Mouse (Mus musculus) embryonic facial prominence, embryonic 15.5 days (tissue): ENCODE data around the gene Trim5. TPM values are rescaled to one million over a fixed set of nuclear protein-coding genes. Genes with fewer than 3 reads are reported as not detected.
"Not testable (repeated sequence)": the region's sequence is repeated elsewhere in the genome, so short reads cannot be mapped to it uniquely, and the experiment has no call there.

Source experiments
- ATAC-seq: fragments of 200-750 bp; cut with Nextera tagmentation; 2 replicates; pipeline ENCODE4 v1.8.0; 2017; ENCODE audit warnings: low read depth, moderate TSS enrichment; ENCODE audit not compliant: insufficient number of reproducible peaks, low FRiP score, low TSS enrichment
- H3K27ac ChIP-seq: fragments of 300-500 bp; sonication (generic); replicated peaks from 2 replicates; pipeline ENCODE4 v1.5.1; 2015; ENCODE audit warnings: mild to moderate bottlenecking, inconsistent platforms
- H3K27me3 ChIP-seq: fragments of 300-500 bp; sonication (generic); 2 replicates; pipeline ENCODE4 v1.6.1; 2015; ENCODE audit warnings: inconsistent platforms
- H3K36me3 ChIP-seq: fragments of 300-500 bp; sonication (generic); 2 replicates; pipeline ENCODE4 v1.6.1; 2015; ENCODE audit warnings: mild to moderate bottlenecking, inconsistent platforms
- H3K4me1 ChIP-seq: fragments of 300-500 bp; sonication (generic); 2 replicates; pipeline ENCODE4 v1.6.1; 2015; ENCODE audit warnings: inconsistent platforms
- H3K4me2 ChIP-seq: fragments of 300-500 bp; sonication (generic); replicated peaks from 2 replicates; pipeline ENCODE4 v1.6.1; 2015; ENCODE audit warnings: mild to moderate bottlenecking, inconsistent platforms
- H3K4me3 ChIP-seq: fragments of 300-500 bp; sonication (generic); replicated peaks from 2 replicates; pipeline ENCODE4 v1.5.1; 2015; ENCODE audit warnings: mild to moderate bottlenecking, inconsistent platforms
- H3K9ac ChIP-seq: fragments of 300-500 bp; sonication (generic); 2 replicates; pipeline ENCODE4 v1.6.1; 2015; ENCODE audit warnings: inconsistent platforms
- H3K9me3 ChIP-seq: fragments of 300-500 bp; sonication (generic); replicated peaks from 2 replicates; pipeline ENCODE4 v1.6.1; 2016; ENCODE audit warnings: inconsistent platforms
- WGBS: fragments of 180-500 bp; shearing (Covaris S2); methylation state at CpG from one replicate; pipeline ENCODE4 v1.1.7; 2015; 5-methylcytosine and 5-hydroxymethylcytosine counted together
- polyA plus RNA-seq: library from polyadenylated mRNA; unstranded; fragments of >200 nt; fragmentation: Nextera tagmentation; extraction: Ambion mirVana; gene quantifications from 2 replicates; pipeline ENCODE4 v1.2.1, GENCODE M21; 2015

Gene Trim5
- 0.40 and 0.41 TPM in 2 replicates for polyA plus RNA-seq

DNA sequence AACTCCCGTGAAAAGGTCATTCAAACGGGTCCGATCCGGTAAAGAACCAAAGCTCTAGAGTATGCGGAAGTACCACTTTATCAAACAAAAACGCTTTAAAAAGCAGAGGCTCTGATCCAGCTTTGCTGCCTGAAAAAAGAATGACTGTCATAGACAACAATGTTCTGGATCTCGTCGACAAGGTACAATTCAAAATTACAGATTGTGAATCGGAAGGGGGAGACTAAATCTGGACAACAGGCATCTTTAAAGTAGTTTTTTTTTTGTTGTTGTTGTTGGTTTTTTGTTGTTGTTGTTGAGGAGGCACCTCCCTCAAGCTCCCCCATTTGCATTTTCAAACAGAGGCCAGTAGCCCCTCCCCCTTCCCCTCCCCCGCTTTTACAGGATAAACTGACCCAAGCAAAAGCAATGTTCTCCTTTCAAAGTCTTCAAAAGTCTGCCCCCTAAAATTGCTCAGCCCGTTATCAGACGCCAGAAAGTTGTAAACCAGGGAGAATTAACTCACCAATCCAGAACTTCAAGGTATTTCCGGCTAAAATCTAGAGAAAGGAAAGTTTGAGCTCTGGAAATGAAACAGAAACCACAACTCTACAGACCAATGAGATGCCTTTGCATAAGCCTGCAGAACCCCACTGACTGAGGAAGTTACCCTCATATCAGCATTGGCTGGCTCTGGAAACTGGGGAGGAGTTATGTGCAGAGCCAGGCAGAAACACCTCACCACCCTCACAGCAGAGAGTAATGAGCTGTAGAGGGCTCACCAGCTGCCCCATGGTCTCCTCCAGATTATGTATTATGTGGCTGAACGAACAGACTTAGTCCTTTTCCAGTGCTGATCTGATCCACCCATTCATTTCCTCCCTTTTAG is at the start of gene Trim5:
TSS of gene Trim5 (minus strand) at position 519 of the 868 bp plus-strand sequence.
- H3K27ac ChIP-seq, H3K36me3 ChIP-seq, H3K4me2 ChIP-seq, H3K9me3 ChIP-seq, H3K4me1 ChIP-seq, H3K9ac ChIP-seq, ATAC-seq, H3K27me3 ChIP-seq: not testable (repeated sequence)
- H3K4me3 ChIP-seq = 0 out of 2 replicates have a peak within 1 kb of the TSS, but pooled peaks have one; percentile 10
- 40% methylated on average over 14 of the region's 14 CpGs for WGBS

DNA sequence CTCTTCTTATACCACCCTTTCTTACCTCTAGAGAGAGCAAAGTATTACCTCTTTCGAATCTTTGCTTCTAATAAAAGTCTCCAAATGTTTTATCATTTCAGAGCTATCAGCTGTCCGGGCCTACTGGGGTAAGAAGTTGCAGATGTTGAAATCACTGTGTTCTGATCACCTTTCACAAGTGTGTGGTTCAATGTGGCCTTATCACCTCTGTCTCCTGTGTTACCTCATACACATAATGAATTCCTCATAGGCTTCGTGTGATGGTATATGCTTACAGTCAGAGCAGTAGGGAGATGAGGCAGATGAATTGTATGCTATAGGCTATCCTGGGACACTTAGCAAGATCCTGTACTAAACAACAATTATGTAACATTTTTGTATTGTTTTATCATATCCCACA is 47.7 kb upstream of the Trim5 start:
- H3K9ac ChIP-seq, H3K27me3 ChIP-seq, H3K36me3 ChIP-seq, H3K4me1 ChIP-seq, H3K4me3 ChIP-seq, H3K4me2 ChIP-seq, H3K27ac ChIP-seq, H3K9me3 ChIP-seq, ATAC-seq: not testable (repeated sequence)
- 74% methylated on average over 3 of the region's 3 CpGs for WGBS

DNA sequence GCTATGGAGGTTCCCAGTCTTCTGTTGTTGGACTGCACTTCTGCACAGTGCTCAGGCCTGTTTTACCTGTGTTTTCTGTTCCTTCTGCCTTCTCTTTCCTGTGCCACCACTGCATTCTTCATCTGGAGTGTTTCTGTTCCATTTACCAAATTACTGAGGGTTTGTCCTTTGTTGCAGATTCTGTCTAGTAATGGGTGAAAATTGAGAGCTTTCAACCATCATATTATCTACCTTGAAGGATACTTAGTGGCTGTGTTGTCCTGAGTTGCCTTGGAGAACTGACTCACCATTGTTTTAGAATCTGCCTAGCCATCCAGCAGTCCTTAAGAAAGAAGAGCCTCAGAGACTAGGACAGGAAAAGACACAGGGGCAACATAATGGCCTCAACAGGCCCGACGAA is 41.3 kb upstream of the Trim5 start, which contains the start of gene Trim34b:
TSS of gene Trim34b (plus strand) at position 301 of the 400 bp plus-strand sequence.
- not testable (repeated sequence) for H3K36me3 ChIP-seq, H3K9me3 ChIP-seq, H3K9ac ChIP-seq, H3K27me3 ChIP-seq, H3K4me1 ChIP-seq, ATAC-seq, H3K4me2 ChIP-seq, H3K27ac ChIP-seq, H3K4me3 ChIP-seq
- 93% methylated on average over 2 of the region's 2 CpGs for WGBS

DNA sequence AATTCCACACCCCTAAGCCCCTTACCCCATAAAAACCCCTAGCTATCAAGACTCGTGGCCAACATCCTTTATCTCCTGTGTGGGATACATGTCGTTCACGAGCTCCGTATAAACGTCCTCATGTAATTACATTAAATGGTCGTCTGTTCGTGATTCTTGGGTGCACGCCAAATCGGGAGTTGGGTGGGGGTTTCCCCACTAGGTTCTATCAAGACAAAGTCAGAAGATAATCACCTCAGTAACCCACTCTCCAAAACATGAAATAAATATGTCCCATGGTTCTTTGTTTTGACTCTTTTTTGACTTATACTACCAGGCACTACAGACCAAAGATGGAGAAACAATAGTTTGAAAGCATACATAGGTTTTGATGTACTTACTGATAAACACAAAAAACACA is 34.1 kb upstream of the Trim5 start:
- Histone ChIP-seq H3K4me3 (no peak overlapping the region), H3K27ac (no peak overlapping the region), H3K4me1 (no peaks in the 10 kb centered on the region), H3K9me3 (no peaks in the 10 kb centered on the region), H3K36me3 (no peaks in the 10 kb centered on the region), H3K27me3 (no peaks in the 10 kb centered on the region), H3K4me2 (no peak overlapping the region), H3K9ac (no peak overlapping the region)
- no peak for ATAC-seq
- 69% methylated on average over 9 of the region's 9 CpGs for WGBS

DNA sequence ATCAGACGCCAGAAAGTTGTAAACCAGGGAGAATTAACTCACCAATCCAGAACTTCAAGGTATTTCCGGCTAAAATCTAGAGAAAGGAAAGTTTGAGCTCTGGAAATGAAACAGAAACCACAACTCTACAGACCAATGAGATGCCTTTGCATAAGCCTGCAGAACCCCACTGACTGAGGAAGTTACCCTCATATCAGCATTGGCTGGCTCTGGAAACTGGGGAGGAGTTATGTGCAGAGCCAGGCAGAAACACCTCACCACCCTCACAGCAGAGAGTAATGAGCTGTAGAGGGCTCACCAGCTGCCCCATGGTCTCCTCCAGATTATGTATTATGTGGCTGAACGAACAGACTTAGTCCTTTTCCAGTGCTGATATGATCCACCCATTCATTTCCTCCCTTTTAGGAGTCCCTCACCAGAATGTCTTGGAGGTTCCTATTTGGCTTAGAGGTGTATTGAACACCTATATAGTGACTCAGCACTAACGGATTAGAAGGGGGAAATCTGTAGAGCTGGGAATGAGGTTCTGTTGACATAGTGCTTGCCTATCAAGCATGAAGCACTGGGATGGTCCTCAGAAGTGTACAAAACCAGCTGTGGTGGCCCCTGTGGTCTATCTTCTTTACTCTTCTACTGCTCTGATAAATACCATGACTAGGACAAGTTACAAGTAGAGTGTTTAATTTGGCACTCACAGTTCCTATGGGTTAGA is 27.6 kb upstream of the Trim5 start, which contains the start of gene Trim12a:
TSS of gene Trim12a (minus strand) at position 98 of the 712 bp plus-strand sequence.
- Histone ChIP-seq H3K4me2 (peak within 1 kb of the TSS; percentile 45), H3K4me3 (peak within 1 kb of the TSS; percentile 46)
- H3K27me3 ChIP-seq, H3K9me3 ChIP-seq, H3K27ac ChIP-seq, H3K36me3 ChIP-seq, H3K4me1 ChIP-seq, H3K9ac ChIP-seq: not testable (repeated sequence)
- ATAC-seq = peak; percentile 80
- 32% methylated on average over 4 of the region's 4 CpGs for WGBS

DNA sequence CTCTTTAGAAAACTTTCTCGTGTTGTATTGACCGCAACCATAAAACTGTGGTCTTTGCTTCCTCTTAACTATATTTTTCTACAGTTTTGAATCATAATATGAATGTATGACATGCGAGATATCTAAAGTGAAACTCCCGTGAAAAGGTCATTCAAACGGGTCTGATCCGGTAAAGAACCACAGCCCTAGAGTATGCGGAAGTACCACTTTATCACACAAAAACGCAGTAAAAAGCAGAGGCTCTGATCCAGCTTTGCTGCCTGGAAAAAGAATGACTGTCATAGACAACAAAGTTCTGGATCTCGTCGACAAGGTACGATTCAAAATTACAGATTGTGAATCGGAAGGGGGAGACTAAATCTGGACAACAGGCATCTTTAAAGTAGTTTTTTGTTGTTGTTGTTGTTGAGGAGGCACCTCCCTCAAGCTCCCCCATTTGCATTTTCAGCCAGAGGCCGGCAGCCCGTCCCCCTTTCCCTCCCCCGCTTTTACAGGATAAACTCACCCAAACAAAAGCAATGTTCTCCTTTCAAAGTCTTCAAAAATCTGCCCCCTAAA is 27.0 kb upstream of the Trim5 start:
- no peaks in the 10 kb centered on the region for H3K4me1 ChIP-seq
- no peak overlapping the region for H3K27ac ChIP-seq
- 13% methylated on average over 15 of the region's 15 CpGs for WGBS
- no peaks in the 10 kb centered on the region for H3K27me3 ChIP-seq
- no peaks in the 10 kb centered on the region for H3K36me3 ChIP-seq
- no peaks in the 10 kb centered on the region for H3K9me3 ChIP-seq
- peak overlapping the region; percentile 45 for H3K4me2 ChIP-seq
- ATAC-seq = peak; percentile 63; the same call in 1 of the 2 replicates
- H3K9ac ChIP-seq = no peak overlapping the region
- peak overlapping the region; percentile 46 for H3K4me3 ChIP-seq

DNA sequence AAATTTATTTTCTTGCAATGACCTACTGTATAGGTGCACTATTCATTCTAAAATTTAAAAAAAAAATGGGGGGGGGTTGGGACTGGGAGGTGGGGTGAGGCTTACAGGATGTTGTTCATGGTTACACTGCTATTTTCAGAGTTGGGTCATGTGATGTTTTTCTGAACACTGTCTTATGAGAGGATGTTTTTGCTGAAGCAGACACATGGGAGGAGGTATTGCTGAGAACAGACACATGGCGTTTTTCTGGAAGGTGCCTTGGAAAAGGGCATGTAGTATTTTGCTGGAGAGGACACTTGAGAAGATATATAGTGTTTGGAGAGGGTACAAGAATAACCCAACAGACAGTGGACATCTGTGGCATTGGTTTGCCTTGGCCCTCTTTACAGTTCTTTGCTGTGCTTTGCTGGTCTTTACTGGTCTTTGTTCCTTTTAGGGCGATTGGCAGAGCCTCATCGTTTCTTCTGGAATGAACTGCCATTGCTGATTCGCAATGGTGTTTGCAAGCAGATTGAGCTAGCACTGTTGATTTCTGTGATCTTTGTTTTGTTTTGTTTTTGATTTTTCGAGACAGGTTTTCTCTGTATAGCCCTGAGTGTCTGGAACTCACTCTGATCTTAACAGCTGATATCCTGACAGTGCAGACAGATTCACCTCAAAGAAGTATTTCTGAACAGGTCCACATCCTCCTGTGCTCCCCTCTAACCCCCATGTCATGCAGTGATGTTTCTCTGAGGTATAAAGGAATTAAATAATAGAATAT is 3.9 kb upstream of the Trim5 start:
- ATAC-seq = no peak
- H3K9me3 ChIP-seq = no peaks in the 10 kb centered on the region
- no peaks in the 10 kb centered on the region for H3K27me3 ChIP-seq
- 78% methylated on average over 5 of the region's 5 CpGs for WGBS
- H3K4me2 ChIP-seq = no peak overlapping the region
- H3K9ac ChIP-seq = no peak overlapping the region
- H3K4me3 ChIP-seq = no peak overlapping the region
- H3K27ac ChIP-seq = no peak overlapping the region
- no peaks in the 10 kb centered on the region for H3K36me3 ChIP-seq
- no peaks in the 10 kb centered on the region for H3K4me1 ChIP-seq

DNA sequence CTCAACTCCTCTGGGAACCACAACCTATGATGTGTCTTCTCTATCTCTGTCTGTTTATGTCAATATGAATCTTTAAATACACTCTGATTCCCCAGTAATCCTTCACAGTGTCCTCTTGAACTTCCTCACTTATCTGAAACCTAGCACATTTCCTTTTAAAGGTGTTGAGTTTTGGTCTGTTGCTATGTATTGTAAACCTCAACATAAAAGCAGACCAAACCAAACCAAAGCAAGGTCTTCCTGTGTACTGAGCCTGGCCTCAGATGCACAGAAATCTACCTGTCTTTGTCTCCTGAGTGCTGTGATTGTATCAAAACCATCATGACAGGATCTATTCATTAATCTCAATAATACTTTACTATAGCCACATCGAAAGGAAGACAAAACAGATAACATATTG is 2.7 kb upstream of the Trim5 start:
- no peak for ATAC-seq
- WGBS = 89% methylated on average over 1 of the region's 1 CpGs
- Histone ChIP-seq H3K9me3 (no peaks in the 10 kb centered on the region), H3K4me3 (no peak overlapping the region), H3K36me3 (no peaks in the 10 kb centered on the region), H3K9ac (no peak overlapping the region), H3K27me3 (no peaks in the 10 kb centered on the region), H3K27ac (no peak overlapping the region), H3K4me2 (no peak overlapping the region), H3K4me1 (no peaks in the 10 kb centered on the region)

DNA sequence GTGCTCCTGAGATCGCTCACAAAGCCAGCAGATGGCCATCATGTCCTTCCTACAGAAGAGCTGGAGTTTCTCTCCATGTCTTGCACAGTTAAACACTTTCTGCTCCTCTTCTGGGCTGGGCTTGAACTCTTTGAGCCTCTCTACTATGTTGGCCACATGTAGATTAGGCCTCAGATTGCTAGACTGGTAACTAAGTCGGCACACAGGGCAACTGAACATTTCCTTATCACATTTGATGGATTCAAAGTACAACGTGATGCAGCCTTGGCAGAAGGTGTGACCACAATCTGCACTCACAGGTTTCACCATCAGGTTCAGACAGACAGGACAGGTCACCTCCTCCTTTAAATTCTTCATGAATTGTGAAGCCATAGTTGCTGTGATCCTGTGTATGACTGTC is 8.5 kb downstream of the Trim5 start:
- H3K27me3 ChIP-seq, ATAC-seq, H3K4me2 ChIP-seq, H3K36me3 ChIP-seq, H3K4me3 ChIP-seq, H3K9me3 ChIP-seq, H3K4me1 ChIP-seq, H3K9ac ChIP-seq, H3K27ac ChIP-seq: not testable (repeated sequence)
- 79% methylated on average over 3 of the region's 3 CpGs for WGBS

DNA sequence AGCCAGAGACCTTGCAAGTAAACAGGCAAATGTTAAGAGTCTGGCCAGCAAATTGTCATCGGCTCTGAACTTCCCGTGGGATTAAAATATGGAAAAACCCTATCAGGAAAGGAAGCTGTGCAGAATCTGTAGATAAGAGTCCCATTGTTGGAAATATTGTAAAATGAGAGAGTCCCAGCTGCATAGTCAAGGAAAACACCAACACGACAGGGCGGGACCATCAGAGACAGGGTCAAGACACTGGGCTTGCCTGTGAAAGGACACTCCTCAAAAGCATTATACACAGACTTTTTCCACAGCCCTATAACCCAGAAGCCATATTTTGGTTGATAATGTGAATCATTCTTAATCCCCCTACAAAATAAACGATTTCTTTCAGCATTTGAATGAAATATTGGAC is 22.6 kb downstream of the Trim5 start:
- H3K4me3 ChIP-seq, H3K27ac ChIP-seq, H3K4me2 ChIP-seq, H3K4me1 ChIP-seq, H3K9me3 ChIP-seq, ATAC-seq, H3K27me3 ChIP-seq, H3K36me3 ChIP-seq, H3K9ac ChIP-seq: not testable (repeated sequence)
- 87% methylated on average over 4 of the region's 5 CpGs for WGBS

DNA sequence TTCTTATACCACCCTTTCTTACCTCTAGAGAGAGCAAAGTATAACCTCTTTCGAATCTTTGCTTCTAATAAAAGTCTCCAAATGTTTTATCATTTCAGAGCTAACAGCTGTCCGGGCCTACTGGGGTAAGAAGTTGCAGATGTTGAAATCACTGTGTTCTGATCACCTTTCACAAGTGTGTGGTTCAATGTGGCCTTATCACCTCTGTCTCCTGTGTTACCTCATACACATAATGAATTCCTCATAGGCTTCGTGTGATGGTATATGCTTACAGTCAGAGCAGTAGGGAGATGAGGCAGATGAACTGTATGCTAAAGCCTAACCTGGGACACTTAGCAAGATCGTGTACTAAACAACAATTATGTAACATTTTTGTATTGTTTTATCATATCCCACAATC is 27.5 kb downstream of the Trim5 start:
- WGBS = 79% methylated on average over 4 of the region's 4 CpGs

More for the DNA sequence above, 27.5 kb downstream of the Trim5 start:
- H3K4me1 ChIP-seq, H3K36me3 ChIP-seq, H3K4me3 ChIP-seq, H3K9me3 ChIP-seq, H3K4me2 ChIP-seq, H3K27ac ChIP-seq, ATAC-seq, H3K9ac ChIP-seq, H3K27me3 ChIP-seq: not testable (repeated sequence)
